Mouse (Mus musculus) lung, embryonic 14.5 days (tissue): ENCODE results near the gene Unc45a. TPM values are rescaled to one million over a fixed set of nuclear protein-coding genes. Genes with fewer than 3 reads are reported as not detected.

Experiments
- ATAC-seq: fragments of 200-750 bp; cut with Nextera tagmentation; 2 replicates; pipeline ENCODE4 v1.8.0; 2017; ENCODE audit warnings: mild to moderate bottlenecking, moderate TSS enrichment, moderate library complexity; ENCODE audit not compliant: insufficient read depth
- DNase-seq: peaks from one replicate; pipeline ENCODE4 v3.0.0-alpha.2; 2015
- H3K27ac ChIP-seq: fragments of 300-500 bp; sonication (generic); 2 replicates; pipeline ENCODE4 v1.5.1; 2014; ENCODE audit warnings: low read depth, mild to moderate bottlenecking, moderate library complexity
- H3K27me3 ChIP-seq: fragments of 300-500 bp; sonication (generic); 2 replicates; pipeline ENCODE4 v1.6.1; 2014; ENCODE audit warnings: low read length, control low read depth; ENCODE audit not compliant: insufficient read depth
- H3K36me3 ChIP-seq: fragments of 300-500 bp; sonication (generic); 2 replicates; pipeline ENCODE4 v1.6.1; 2014; ENCODE audit warnings: control low read depth; ENCODE audit not compliant: insufficient read depth
- H3K4me1 ChIP-seq: fragments of 300-500 bp; sonication (generic); 2 replicates; pipeline ENCODE4 v1.6.1; 2014; ENCODE audit warnings: antibody characterized with exemption, control low read depth; ENCODE audit not compliant: insufficient read depth
- H3K4me2 ChIP-seq: fragments of 300-500 bp; sonication (generic); 2 replicates; pipeline ENCODE4 v1.6.1; 2014; ENCODE audit warnings: mild to moderate bottlenecking
- H3K4me3 ChIP-seq: fragments of 300-500 bp; sonication (generic); 2 replicates; pipeline ENCODE4 v1.5.1; 2014; ENCODE audit warnings: low read depth, low read length
- H3K9ac ChIP-seq: fragments of 300-500 bp; sonication (generic); 2 replicates; pipeline ENCODE4 v1.6.1; 2014
- H3K9me3 ChIP-seq: fragments of 300-500 bp; sonication (generic); 2 replicates; pipeline ENCODE4 v1.6.1; 2016; ENCODE audit warnings: low read depth, low read length, control low read depth
- CTCF ChIP-seq: IDR thresholded peaks from 2 replicates; pipeline ENCODE4 v1.5.1; 2016; ENCODE audit warnings: antibody characterized with exemption, low read depth
- WGBS: fragments of 180-500 bp; shearing (Covaris S2); extraction: QIAGEN DNeasy Blood & Tissue Kit; methylation state at CpG from one replicate; pipeline ENCODE4 v1.1.7; 2014; 5-methylcytosine and 5-hydroxymethylcytosine counted together
- polyA plus RNA-seq: library from polyadenylated mRNA; unstranded; fragments of >200 nt; fragmentation: Nextera tagmentation; extraction: Ambion mirVana; gene quantifications from 2 replicates; pipeline ENCODE4 v1.2.1, GENCODE M21; 2014

The Unc45a gene
- polyA plus RNA-seq, 1 experiment from 2014 or later: 34.3 TPM

- H3K36me3 ChIP-seq: peaks cover 71% of the 10 kb centered on the region
- no peak overlapping the region for H3K27ac ChIP-seq
- ATAC-seq: no peak
- H3K9ac ChIP-seq: no peak overlapping the region
- no peak overlapping the region for H3K4me3 ChIP-seq
- no peak for DNase-seq
- no peaks in the 10 kb centered on the region for H3K4me1 ChIP-seq
- 63% methylated on average over 1 of the region's 1 CpGs for WGBS
- H3K4me2 ChIP-seq: no peak overlapping the region
- no peak for TF ChIP-seq CTCF
- no peaks in the 10 kb centered on the region for H3K27me3 ChIP-seq
- no peaks in the 10 kb centered on the region for H3K9me3 ChIP-seq
Measured at GRCm38 (mm10) chr7:80317439-80318115, 23.2 kb downstream of the Unc45a start.

GRCm38 (mm10) chr7:80315733-80316132 is 25.1 kb downstream of the Unc45a start:
- TF ChIP-seq CTCF: no peak
- H3K9me3 ChIP-seq: no peaks in the 10 kb centered on the region
- H3K27me3 ChIP-seq: no peaks in the 10 kb centered on the region
- H3K9ac ChIP-seq: no peak overlapping the region
- ATAC-seq (no peak), DNase-seq (no peak)
- no peaks in the 10 kb centered on the region for H3K4me1 ChIP-seq
- no peak overlapping the region for H3K27ac ChIP-seq
- whole genome bisulfite sequencing: 75% methylated on average over 2 of the region's 2 CpGs
- H3K4me2 ChIP-seq: no peak overlapping the region
- no peak overlapping the region for H3K4me3 ChIP-seq
- peaks cover 88% of the 10 kb centered on the region for H3K36me3 ChIP-seq

GRCm38 (mm10) chr7:80310771-80311170 is 30.0 kb downstream of the Unc45a start:
- WGBS: 81% methylated on average over 7 of the region's 7 CpGs
- no peak overlapping the region for H3K4me3 ChIP-seq
- no peak overlapping the region for H3K27ac ChIP-seq
- H3K4me2 ChIP-seq: no peak overlapping the region
- H3K9ac ChIP-seq: no peak overlapping the region
- DNase-seq: no peak
- H3K9me3 ChIP-seq: no peaks in the 10 kb centered on the region
- no peaks in the 10 kb centered on the region for H3K4me1 ChIP-seq
- no peaks in the 10 kb centered on the region for H3K27me3 ChIP-seq
- no peak for TF ChIP-seq CTCF
- H3K36me3 ChIP-seq: peaks cover 100% of the 10 kb centered on the region
- no peak for ATAC-seq

- no peak for TF ChIP-seq CTCF
- 77% methylated on average over 3 of the region's 3 CpGs for WGBS
- Histone ChIP-seq H3K27me3 (no peaks in the 10 kb centered on the region), H3K4me2 (no peak overlapping the region), H3K9ac (no peak overlapping the region), H3K27ac (no peak overlapping the region), H3K9me3 (no peaks in the 10 kb centered on the region), H3K4me3 (no peak overlapping the region), H3K4me1 (no peaks in the 10 kb centered on the region), H3K36me3 (peaks cover 100% of the 10 kb centered on the region)
- DNase-seq: no peak
- ATAC-seq: no peak
Measured at GRCm38 (mm10) chr7:80307766-80308165, 33.0 kb downstream of the Unc45a start.

- Histone ChIP-seq H3K27ac (no peak overlapping the region), H3K36me3 (peaks cover 76% of the 10 kb centered on the region), H3K9me3 (no peaks in the 10 kb centered on the region), H3K4me2 (no peak overlapping the region), H3K4me1 (no peaks in the 10 kb centered on the region), H3K27me3 (no peaks in the 10 kb centered on the region), H3K4me3 (no peak overlapping the region), H3K9ac (no peak overlapping the region)
- ATAC-seq (no peak), DNase-seq (no peak)
- WGBS: 88% methylated on average over 2 of the region's 2 CpGs
- TF ChIP-seq CTCF: peak; percentile 26; the same call in 1 of the 2 replicates
Measured at GRCm38 (mm10) chr7:80301522-80301921, 39.3 kb downstream of the Unc45a start.

GRCm38 (mm10) chr7:80299568-80299967 is 41.2 kb downstream of the Unc45a start:
- Histone ChIP-seq H3K4me2 (no peak overlapping the region), H3K27me3 (no peaks in the 10 kb centered on the region), H3K9ac (no peak overlapping the region), H3K9me3 (no peaks in the 10 kb centered on the region), H3K27ac (no peak overlapping the region), H3K36me3 (peaks cover 56% of the 10 kb centered on the region), H3K4me1 (peaks cover 7% of the 10 kb centered on the region; the same call in 1 of the 2 replicates), H3K4me3 (no peak overlapping the region)
- no peak for DNase-seq
- TF ChIP-seq CTCF: no peak
- WGBS: 87% methylated on average over 3 of the region's 3 CpGs
- no peak for ATAC-seq

GRCm38 (mm10) chr7:80298754-80299153 is 42.1 kb downstream of the Unc45a start:
- H3K4me3 ChIP-seq: no peak overlapping the region
- peaks cover 48% of the 10 kb centered on the region for H3K36me3 ChIP-seq
- 87% methylated on average over 4 of the region's 4 CpGs for WGBS
- no peaks in the 10 kb centered on the region for H3K9me3 ChIP-seq
- DNase-seq (no peak), ATAC-seq (no peak)
- no peaks in the 10 kb centered on the region for H3K27me3 ChIP-seq
- no peak overlapping the region for H3K9ac ChIP-seq
- no peak overlapping the region for H3K27ac ChIP-seq
- peaks cover 7% of the 10 kb centered on the region; the same call in 1 of the 2 replicates for H3K4me1 ChIP-seq
- no peak for TF ChIP-seq CTCF
- H3K4me2 ChIP-seq: no peak overlapping the region

- Histone ChIP-seq H3K4me2 (no peak overlapping the region), H3K4me3 (no peak overlapping the region), H3K9ac (peak overlapping the region; percentile 18; the same call in 1 of the 2 replicates), H3K36me3 (peaks cover 33% of the 10 kb centered on the region), H3K27me3 (no peaks in the 10 kb centered on the region), H3K9me3 (no peaks in the 10 kb centered on the region), H3K4me1 (peaks cover 7% of the 10 kb centered on the region; the same call in 1 of the 2 replicates), H3K27ac (no peak overlapping the region)
- ATAC-seq (no peak), DNase-seq (no peak)
- 82% methylated on average over 3 of the region's 3 CpGs for WGBS
- TF ChIP-seq CTCF: no peak
Measured at GRCm38 (mm10) chr7:80297041-80297440, 43.8 kb downstream of the Unc45a start.
